Mouse (Mus musculus): ENCODE measurements around the gene Mecom.

Mecom gene

DNA sequence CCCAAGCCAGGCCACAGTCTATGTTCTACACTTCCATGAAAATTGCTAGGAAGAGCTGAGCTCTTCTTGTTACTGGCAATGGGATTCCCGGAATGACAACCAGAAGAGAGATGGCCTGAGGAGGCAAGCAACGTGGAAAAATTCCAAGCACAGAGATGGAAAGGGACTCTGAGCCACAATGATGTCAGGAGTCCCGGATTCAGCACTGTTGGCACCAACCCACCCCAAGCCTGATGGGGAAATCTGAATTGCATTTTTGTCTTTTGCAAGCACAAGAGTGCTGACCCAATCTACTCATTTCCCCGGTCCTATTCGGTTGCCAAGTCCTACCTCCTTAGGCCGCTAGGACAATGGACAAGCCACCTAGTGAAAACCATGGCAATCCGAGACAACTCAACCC is 181.2 kb downstream of the Mecom start:
- no peak for DNase-seq (ENCODE audit: extremely low read depth, low read depth, low spot score)

DNA sequence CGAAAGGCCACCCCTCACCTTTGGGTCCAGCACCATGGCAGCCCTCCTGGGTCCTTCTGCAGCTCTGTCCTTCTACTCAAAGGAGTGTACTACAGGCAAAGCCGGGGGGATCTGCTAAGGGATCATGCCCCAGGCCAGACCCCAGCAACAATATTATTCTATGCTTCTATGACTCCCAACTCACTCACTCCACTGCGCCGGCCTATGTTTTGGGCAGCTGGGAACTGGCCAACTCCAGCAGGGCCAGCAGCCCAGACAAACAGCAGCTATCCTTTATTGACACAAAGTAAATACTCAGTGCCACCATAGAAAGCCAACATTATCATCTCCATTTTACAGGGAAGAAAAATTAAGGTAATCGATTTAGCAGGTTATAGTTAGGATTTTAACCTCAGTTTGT is 186.6 kb downstream of the Mecom start:
- no peak for DNase-seq (ENCODE audit: extremely low read depth, low read depth, low spot score)

DNA sequence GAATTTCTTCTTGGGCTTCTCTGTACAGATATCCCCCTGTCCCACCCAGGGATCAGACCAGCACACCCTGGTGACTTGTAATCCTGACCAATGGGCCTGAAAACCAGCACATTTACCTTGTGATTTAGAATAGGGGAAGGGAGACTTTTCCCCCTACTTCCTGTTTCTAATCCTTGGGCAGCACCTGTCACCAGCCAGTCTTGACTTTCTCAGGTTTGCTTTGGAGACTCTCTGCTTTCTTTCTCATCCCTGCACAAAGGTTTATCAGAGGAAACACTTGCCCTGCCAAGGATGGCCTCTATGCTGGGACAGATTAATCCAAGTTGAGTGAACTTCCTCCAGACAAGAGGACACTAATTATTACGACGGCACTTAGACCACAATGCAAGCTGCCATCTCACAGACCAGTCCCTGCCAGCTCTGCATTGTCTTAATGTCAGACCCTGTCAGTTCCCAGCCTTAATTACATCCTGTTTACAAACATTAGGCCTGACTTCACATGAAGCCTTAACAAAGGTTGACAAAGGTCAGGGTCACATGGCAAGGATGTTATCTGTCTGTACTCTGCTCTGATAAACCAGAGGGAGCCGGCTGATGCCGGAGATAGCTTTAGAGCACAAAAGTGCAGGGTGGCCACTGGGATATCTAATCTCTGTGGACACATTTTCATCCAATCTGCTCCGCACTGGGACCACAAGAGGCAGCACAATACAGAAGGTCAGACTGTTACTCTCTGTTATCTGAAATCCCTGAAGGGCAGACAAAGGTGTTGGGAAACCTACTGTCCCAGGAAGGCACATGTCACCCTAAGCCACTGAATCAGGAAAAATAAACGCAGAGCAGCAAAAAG is 193.7 kb downstream of the Mecom start:
- DNase-seq (ENCODE audit: extremely low read depth, low read depth, low spot score) = no peak

DNA sequence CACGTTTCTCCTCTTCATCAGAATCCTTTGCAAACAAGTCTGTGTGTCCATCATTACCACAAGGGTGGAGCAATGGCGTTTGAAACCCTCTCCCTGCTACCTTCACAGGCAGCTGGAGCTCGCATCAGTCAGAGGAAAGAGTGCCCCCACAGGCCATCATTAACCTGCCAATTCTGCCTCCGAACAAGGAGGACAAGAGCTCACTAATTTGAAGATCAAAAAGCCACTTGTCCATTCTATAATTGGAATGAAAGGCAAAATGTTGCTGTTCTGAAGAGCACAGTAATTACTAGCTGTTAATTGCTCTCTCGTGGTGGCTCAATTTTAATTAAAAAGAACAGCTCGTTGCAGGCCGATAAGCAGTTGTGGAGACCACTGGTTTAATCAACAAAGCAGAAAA is 198.5 kb downstream of the Mecom start:
- no peak for DNase-seq (ENCODE audit: extremely low read depth, low read depth, low spot score)

DNA sequence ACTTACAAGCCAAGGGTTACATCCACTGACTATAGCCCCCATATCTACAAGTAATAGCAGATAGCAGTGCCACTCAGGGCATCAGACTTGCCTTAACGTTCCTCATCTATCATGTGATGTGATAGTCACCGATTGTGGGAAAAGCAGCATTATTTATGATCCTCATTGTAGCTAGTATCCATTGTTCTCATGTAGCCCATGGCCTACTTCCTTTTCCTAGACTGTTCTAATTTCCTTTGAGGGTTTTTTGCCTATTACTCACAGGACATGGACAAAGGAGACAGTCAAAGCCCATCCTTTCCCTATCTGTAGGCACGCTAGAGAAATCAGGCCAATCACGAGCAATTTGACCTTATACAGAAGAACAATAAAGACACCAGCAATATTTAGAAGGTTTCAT is 203.7 kb downstream of the Mecom start:
- no peak for DNase-seq (ENCODE audit: extremely low read depth, low read depth, low spot score)

DNA sequence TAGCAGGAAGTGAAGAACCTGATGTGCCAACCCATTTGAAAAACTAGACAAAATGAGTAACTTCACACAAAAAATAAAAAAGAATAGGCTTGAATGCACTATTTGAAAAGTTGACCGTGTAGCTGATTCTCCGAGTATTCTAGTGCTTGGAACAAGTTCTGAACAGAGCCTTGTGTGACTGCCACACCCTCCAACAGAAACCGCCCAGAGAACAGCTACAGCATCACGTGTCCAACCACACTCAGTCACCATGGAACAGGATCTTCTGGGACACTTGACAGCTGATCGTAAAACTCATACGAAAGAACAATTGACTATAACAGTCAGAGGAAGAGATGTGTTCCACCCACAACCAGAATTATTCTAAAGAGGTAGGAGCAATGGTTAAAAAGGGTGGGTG is 215.5 kb downstream of the Mecom start:
- no peak for DNase-seq (ENCODE audit: extremely low read depth, low read depth, low spot score)

DNA sequence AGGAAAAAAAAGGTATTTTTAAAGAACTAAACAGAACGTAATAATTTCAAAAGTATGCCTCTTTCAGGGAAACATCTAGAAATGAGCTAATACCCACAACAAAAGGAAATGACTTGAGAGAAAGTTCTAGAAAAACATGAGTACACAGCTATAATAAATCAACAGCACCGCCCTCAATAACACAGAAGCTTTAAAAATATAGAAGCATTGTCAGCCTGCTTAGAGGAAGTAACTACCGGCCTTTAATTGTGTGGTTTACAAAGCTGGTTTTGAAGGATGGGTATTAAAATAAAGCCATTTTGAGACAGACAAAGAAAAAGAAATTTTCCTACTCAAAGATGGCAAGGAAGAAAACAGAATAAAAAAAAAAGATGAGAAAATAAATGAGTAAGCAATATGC is 217.3 kb downstream of the Mecom start:
- DNase-seq (ENCODE audit: extremely low read depth, low read depth, low spot score) = no peak

DNA sequence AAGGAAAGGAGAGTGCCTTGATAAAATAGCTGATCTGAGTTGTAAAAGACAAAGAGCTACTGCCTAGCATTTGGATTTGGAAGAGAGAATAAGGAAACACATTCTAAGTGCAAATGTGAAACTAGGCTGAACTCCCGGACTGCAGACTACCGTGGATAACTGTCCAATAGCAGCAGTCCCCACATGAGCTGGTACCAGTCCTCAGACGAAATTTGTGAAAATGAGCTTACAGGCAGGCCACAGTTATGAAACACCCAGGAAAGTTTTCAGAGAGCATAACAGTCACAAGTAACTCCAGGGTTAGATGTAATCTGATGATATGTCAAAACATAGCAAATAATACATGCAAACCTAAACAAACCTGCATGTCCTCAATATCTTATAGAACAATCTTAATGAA is 217.8 kb downstream of the Mecom start:
- no peak for DNase-seq (ENCODE audit: extremely low read depth, low read depth, low spot score)

DNA sequence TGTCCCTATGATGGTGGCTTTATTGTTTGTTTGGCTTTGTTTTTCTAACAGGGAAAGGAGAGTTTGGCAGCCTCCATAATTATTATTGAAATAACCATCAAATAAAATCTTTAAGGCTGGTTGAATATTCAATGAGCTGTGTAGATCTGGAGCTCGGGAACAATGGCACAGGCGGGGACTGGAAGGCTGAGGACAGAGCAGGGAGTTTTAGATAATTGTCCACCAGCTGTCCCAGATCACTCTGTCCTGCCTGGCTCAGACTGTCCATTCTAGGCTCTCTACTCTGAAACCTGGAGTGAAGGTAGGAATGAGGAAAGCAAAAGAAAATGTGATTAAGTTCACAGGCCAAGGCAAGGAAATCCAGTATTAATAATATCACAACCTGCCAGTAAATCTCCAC is 232.9 kb downstream of the Mecom start:
- DNase-seq (ENCODE audit: extremely low read depth, low read depth, low spot score) = no peak

DNA sequence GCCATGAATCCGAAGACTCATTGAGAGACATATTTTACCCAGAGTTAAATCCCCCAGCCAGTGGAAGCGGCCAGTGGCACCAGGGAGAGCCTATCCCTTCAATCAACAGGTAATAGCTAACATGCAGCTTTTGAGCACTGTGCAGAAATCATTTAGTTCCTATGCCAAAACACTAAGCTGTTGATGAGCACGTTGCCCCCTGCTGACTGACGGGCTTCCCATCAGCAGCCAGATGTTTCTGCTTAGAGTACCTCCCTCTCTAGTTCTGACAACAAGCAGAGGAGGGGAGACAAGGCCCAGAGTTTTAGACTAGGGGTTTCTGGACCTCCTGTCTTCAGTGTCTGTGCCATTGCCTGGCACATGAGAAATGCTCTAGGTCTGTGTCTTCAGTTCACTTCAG is 239.7 kb downstream of the Mecom start:
- DNase-seq (ENCODE audit: extremely low read depth, low read depth, low spot score) = no peak

DNA sequence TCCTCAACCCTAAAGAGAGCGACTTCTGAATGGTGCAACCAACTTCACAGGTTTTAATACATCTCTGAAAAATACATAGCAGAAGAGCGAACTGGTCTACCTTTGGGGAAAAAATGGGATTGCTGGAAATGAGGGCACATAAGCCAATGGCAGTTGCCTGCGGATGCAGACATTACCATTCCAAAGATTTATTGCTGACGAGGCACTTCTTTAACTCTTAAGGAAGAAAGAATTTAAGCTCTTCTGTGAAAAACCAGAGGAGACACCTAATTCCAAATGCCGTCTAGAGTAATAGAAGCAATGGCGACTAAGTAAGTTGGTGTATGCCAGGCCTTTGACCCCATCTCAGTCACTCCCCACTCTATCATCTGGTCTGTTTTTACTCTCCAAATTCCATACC is 240.2 kb downstream of the Mecom start:
- no peak for DNase-seq (ENCODE audit: extremely low read depth, low read depth, low spot score)

DNA sequence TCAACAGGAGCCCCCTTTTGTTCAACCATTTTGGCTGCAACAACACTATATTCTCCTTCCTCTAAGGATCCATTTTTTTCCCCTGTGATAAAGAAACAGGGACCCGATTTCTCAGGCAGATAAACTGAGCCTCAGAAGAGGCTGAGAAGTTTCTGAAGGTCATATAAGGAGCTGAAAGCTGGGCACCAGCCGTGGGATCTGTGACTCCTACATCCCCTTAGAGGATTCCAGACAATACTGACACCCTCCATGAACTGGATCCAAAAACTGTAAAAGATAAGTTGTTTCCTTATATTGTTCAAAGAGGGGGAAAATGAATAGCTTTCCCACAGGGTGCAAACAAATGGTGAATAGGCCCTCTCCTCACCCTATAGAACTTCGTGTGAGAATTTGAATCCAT is 241.7 kb downstream of the Mecom start:
- DNase-seq (ENCODE audit: extremely low read depth, low read depth, low spot score) = no peak

DNA sequence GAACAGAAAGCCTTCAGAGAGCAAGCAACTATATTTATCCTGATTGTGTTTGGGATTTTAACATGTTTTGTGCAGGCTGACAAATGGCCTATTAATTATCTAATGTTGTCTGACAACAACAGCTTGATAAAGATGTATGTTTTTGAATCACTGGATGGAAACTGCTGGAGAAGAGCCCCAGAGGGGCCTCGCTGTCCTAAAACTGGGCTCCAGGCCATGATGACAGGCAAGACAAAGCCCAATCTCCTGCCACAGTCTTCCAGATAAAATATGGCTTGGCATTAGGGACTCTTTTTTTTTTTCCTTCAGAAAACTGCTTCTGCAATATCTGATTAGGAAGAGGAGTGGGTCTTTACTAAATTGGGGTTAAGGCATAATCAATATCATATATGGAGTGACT is 248.3 kb downstream of the Mecom start:
- no peak for DNase-seq (ENCODE audit: extremely low read depth, low read depth, low spot score)

DNA sequence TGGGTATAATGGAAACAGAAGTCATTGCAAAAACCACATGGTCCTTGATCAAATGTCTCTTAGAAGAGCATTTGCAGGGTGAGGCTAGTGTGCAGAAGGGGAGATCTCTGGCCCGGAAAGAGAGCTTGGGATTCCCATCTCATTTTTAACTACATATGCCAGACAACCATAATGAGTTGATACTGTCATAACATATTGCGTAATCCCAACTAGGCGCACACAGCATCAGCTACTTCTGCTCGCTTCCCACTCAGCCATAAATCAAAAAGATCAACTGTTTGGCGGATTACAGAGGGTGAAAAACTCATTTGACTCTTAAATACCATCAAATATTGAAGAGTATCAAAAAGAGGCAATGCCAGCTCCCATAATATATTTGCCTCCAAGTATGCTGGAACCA is 253.4 kb downstream of the Mecom start:
- DNase-seq (ENCODE audit: extremely low read depth, low read depth, low spot score) = no peak

DNA sequence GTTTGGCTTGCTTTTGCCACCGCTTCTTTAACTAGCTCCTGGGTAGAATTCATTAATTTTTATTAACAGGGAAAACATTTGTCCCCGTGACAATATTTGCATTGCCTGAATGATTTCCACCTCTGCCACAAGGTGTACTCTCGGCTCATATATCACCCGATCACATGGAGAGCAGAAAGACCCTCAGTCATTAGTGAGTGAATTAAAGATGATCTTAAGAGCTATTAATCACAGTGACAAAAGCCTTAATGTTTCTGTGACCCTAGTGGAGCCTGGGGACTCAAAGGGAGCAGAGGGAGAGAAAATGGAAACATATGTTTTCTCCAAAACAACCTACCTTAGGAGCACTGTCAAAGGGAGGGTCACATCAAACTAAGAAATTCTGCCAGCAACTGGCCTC is 261.3 kb downstream of the Mecom start:
- no peak for DNase-seq (ENCODE audit: extremely low read depth, low read depth, low spot score)

DNA sequence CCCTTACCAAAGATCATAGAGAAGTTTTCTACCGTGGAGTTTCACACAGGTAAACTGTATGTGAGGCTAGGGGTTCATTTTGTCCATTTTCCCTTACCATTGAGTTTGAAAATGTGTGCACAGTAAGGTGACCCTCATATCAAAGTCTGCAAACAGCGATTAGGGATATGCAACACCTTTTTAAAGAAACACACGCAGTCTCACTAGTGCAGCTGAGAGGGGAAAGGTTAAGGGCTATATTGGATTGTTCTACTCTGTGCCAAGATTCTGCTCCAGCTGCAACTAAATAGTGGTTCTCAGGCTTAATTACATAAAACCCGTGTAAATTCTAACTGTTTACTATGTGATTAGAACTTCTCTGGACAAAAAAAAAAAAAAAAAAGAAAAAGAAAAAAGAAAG is 263.7 kb downstream of the Mecom start:
- DNase-seq (ENCODE audit: extremely low read depth, low read depth, low spot score) = no peak

DNA sequence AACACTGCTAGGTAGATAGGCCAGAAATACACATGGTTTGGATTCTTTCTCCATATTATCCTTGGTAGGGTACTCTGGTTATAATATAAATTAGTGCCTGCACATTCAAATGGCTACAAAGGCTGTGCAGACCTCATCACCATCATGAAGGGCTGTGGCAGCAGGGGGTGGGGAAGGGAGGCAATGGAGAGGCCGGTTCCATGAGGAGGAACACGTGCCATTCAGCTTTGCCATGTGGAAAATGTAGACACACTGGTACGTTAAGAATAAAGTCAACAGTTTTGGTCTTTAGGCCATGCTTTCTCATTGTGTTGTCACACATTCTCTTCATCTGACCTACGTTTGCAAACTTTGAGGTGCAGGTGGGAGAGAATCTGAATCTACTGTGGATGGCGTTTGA is 264.2 kb downstream of the Mecom start:
- no peak for DNase-seq (ENCODE audit: extremely low read depth, low read depth, low spot score)

DNA sequence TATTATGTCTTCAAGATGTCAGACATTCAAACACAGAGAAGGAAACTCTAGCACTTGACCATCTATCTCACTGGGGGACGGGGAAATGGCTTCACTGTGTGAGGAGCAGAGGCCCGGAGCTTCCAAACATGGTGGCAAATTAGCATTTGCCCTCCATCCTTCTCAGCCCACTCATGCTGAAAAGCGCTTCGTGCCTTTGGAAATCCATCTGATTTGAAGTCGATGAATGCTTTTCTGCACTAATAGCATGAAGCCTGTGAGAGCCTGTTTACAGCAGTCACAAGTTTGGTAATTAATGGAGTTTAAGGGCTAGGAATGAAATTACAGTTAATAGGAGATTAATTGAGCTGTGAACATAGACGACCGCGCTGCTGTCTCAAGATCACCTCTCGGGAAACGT is 270.2 kb downstream of the Mecom start:
- DNase-seq (ENCODE audit: extremely low read depth, low read depth, low spot score) = no peak

DNA sequence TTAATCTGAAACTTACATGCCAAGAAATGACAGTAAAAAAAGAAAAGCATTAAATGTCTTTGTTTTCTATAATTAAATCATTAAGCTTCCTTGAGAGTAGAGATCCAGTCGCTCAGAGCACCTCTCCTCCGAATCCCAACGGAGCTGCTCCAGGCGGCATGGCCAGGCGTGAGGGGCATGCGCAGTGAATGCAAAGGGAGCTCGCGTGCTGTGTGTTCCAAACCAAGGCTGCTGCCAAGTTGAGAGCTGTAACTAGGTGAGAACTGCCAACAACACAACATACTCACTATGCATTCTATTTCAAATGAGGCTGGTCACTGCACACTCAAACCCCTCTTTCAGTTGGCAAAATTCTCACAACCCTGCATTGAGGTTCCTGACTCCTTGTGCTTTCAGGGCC is 271.7 kb downstream of the Mecom start:
- DNase-seq (ENCODE audit: extremely low read depth, low read depth, low spot score) = no peak

DNA sequence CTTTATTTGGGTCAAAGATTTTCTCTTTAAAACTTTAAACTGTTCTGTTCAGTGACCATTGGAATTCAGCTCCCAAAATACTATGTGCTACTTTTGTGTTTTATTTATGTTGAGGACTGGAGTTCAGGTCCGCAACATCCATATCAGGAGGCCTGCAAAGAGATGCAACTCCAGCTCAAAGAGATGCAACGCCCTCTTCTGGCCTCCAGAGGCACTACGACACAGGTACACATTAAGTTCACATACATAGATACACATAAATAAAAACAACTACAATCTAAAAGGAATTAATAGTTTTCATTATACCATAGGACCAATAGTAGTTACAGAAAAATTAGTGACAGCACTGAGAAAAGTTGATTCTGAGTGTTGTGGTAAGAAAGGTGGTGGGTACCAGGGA is 278.6 kb downstream of the Mecom start:
- DNase-seq (ENCODE audit: extremely low read depth, low read depth, low spot score) = no peak

DNA sequence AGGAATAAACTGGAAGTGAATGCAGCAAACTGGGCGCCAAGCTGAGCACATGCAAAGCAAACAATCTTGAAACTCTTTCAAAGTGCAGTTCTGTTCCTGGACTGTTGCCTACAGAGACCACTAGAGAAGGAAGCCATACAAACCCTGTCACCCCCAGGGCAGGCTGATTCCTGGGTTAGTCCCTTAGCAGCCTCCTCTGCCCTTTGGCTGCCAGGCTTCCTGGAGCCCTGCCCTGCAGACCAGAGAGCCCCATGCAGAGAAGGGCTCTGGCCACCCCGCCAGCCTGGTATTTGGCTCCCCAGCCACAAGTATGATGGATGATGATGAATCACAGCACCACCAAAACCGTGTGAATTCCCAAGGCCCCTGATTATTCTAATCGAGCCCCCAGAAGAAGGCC is 286.9 kb downstream of the Mecom start:
- no peak for DNase-seq (ENCODE audit: extremely low read depth, low read depth, low spot score)

DNA sequence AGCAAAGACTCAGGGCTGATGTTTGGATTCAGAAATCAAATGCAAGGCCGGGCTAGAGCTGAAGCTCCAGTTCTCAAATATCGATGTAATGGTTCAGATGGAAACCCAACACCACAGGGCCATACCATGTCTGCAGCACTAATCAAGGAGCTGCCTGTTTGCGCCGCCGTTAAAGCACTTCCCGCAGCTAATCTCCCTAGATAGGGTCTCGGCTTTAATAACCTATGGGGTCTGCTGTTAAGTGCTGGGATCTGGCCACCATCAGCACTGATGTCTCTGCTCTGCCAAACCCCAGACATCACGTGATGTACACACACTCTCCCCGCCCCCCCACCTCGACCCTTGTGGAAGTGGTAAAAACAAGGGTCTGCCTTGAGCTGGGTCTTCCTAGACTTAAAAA is 289.4 kb downstream of the Mecom start:
- DNase-seq (ENCODE audit: extremely low read depth, low read depth, low spot score) = no peak

DNA sequence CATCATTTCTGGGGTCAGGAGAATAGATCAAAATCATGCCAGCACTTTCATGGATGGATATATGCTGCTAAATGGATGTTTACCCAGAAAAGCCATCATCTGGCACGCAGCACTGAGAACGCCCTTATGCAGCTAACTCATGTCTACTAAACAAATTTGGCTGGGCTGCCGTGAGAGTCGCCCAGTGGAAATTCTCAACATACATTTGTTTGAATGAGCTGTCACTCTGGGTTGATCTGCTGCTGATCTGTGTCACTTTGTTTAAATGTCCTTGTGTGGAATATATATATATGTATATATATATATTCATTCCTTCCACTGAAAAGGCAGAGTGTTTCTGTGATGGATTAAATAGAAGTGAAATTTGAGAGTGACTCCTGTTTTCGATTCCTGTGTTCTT is 290.0 kb downstream of the Mecom start:
- no peak for DNase-seq (ENCODE audit: extremely low read depth, low read depth, low spot score)
